Mouse (Mus musculus) leukemia stem cell, adult 10-12 weeks (primary cell): ENCODE data around the gene Cth. TPM values are rescaled to one million over a fixed set of nuclear protein-coding genes. Genes with fewer than 3 reads are reported as not detected.

ENCODE experiments used
- polyA plus RNA-seq: library from polyadenylated mRNA; stranded (reverse); fragments of >175 nt; gene quantifications from 2 replicates; pipeline ENCODE4 v1.2.3, GENCODE M21; 2012; ENCODE audit warnings: low replicate concordance

Cth gene
- 0.24 and 0.31 TPM in 2 replicates for polyA plus RNA-seq

GRCm38 (mm10) chr3:157924692-157925328 lies at the start of gene Cth:
TSS of gene Cth (minus strand) at chr3:157925077.

GRCm38 (mm10) chr3:157946843-157947358 lies 22.0 kb upstream of the Cth start, which contains the start of gene Ankrd13c:
TSS of gene Ankrd13c (plus strand) at chr3:157947239.

Other genes with a start within 250 kb of the Cth start
- gene Ankrd13c, start 22.2 kb upstream of the Cth start, polyA plus RNA-seq = 31.6 and 49.7 TPM in 2 replicates
- 51.0 and 106 TPM in 2 replicates for gene Srsf11, start 111.6 kb upstream of the Cth start, polyA plus RNA-seq
- 11.7 and 36.6 TPM in 2 replicates for gene Lrrc40, start 111.6 kb upstream of the Cth start, polyA plus RNA-seq